Mouse (Mus musculus) stomach, postnatal 0 days (tissue): ENCODE data around the gene Irgq. TPM values are rescaled to one million over a fixed set of nuclear protein-coding genes. Genes with fewer than 3 reads are reported as not detected.

ENCODE experiments used
- ATAC-seq: fragments of 200-750 bp; cut with Nextera tagmentation; 2 replicates; pipeline ENCODE4 v1.8.0; 2017; ENCODE audit not compliant: low FRiP score, low TSS enrichment
- DNase-seq: peaks from one replicate; pipeline ENCODE4 v3.0.0-alpha.2; 2016; ENCODE audit warnings: low spot score
- H3K27ac ChIP-seq: fragments of 300-500 bp; sonication (generic); replicated peaks from 2 replicates; pipeline ENCODE4 v1.5.1; 2014; ENCODE audit warnings: mild to moderate bottlenecking, control low read depth
- H3K27me3 ChIP-seq: fragments of 300-500 bp; sonication (generic); 2 replicates; pipeline ENCODE4 v1.6.1; 2014; ENCODE audit warnings: low read length; ENCODE audit not compliant: control insufficient read depth, insufficient read depth
- H3K36me3 ChIP-seq: fragments of 300-500 bp; sonication (generic); 2 replicates; pipeline ENCODE4 v1.6.1; 2014; ENCODE audit warnings: low read length, mixed read lengths; ENCODE audit not compliant: control insufficient read depth, insufficient read depth
- H3K4me1 ChIP-seq: fragments of 300-500 bp; sonication (generic); replicated peaks from 2 replicates; pipeline ENCODE4 v1.6.1; 2014; ENCODE audit warnings: antibody characterized with exemption; ENCODE audit not compliant: control insufficient read depth, insufficient read depth
- H3K4me2 ChIP-seq: fragments of 300-500 bp; sonication (generic); replicated peaks from 2 replicates; pipeline ENCODE4 v1.6.1; 2014; ENCODE audit warnings: low read depth, mild to moderate bottlenecking, control low read depth, moderate library complexity
- H3K4me3 ChIP-seq: fragments of 300-500 bp; sonication (generic); 2 replicates; pipeline ENCODE4 v1.5.1; 2014; ENCODE audit warnings: low read depth, low read length, control low read depth
- H3K9ac ChIP-seq: fragments of 300-500 bp; sonication (generic); 2 replicates; pipeline ENCODE4 v1.6.1; 2014; ENCODE audit warnings: mild to moderate bottlenecking, low read length, control low read depth, mixed read lengths
- H3K9me3 ChIP-seq: fragments of 300-500 bp; sonication (generic); 2 replicates; pipeline ENCODE4 v1.6.1; 2016; ENCODE audit warnings: low read length; ENCODE audit not compliant: control insufficient read depth
- CTCF ChIP-seq: IDR thresholded peaks from 2 replicates; pipeline ENCODE4 v1.5.1; 2016; ENCODE audit warnings: antibody characterized with exemption, low read depth, mild to moderate bottlenecking, moderate library complexity
- EP300 ChIP-seq: optimal IDR thresholded peaks from 2 replicates; pipeline ENCODE3; 2016; ENCODE audit warnings: antibody characterized with exemption
- WGBS: fragments of 180-500 bp; shearing (Covaris S2); extraction: QIAGEN DNeasy Blood & Tissue Kit; methylation state at CpG from one replicate; pipeline ENCODE4 v1.1.7; 2014; 5-methylcytosine and 5-hydroxymethylcytosine counted together
- polyA plus RNA-seq: library from polyadenylated mRNA; unstranded; fragments of >200 nt; fragmentation: Nextera tagmentation; extraction: Ambion mirVana; gene quantifications from 2 replicates; pipeline ENCODE4 v1.2.1, GENCODE M21; 2015

Irgq gene
- polyA plus RNA-seq, 1 experiment from 2014 or later, result 4.3 TPM

- Histone ChIP-seq H3K36me3 (peaks cover 12% of the 10 kb centered on the region), H3K4me1 (no peaks in the 10 kb centered on the region), H3K4me3 (no peak overlapping the region), H3K9ac (no peak overlapping the region), H3K4me2 (no peak overlapping the region), H3K9me3 (no peaks in the 10 kb centered on the region), H3K27me3 (no peaks in the 10 kb centered on the region), H3K27ac (no peak overlapping the region)
- no peak for ATAC-seq
- WGBS, result 81% methylated on average over 4 of the region's 4 CpGs
- DNase-seq, result no peak
- TF ChIP-seq CTCF (no peak), EP300 (no peak)
Observed at GRCm38 (mm10) chr7:24537081-24537480, 6.6 kb downstream of the Irgq start.

GRCm38 (mm10) chr7:24537591-24537990 lies 7.1 kb downstream of the Irgq start:
- DNase-seq (no peak), ATAC-seq (no peak)
- Histone ChIP-seq H3K4me3 (no peak overlapping the region), H3K27ac (0 out of 2 replicates have a peak overlapping the region, but pooled peaks have one; percentile 6), H3K9ac (0 out of 2 replicates have a peak overlapping the region, but pooled peaks have one; percentile 4), H3K9me3 (no peaks in the 10 kb centered on the region), H3K4me1 (no peaks in the 10 kb centered on the region), H3K27me3 (no peaks in the 10 kb centered on the region), H3K4me2 (no peak overlapping the region), H3K36me3 (peaks cover 12% of the 10 kb centered on the region)
- TF ChIP-seq CTCF, result no peak
- TF ChIP-seq EP300, result no peak
- 83% methylated on average over 5 of the region's 5 CpGs for WGBS

DNA sequence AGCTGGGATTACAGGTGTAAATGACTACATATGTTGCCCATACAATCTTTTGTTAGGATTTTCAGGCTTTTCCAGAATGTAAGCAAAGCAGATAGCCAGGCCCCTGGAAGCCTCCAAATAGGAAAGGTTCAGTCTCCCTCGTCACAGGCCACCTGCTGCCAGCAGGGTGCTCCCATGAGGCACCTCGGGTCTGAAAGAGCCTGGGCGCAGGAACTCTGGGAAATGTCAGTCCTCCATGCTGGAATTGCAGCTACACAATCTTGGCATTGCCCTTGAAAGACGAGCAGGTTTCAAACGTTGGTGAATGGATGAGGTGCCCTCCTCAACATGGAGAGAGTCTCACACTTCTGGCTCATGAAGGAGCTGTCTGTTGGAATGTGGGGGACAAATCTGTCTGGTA lies 7.7 kb downstream of the Irgq start:
- 0 out of 2 replicates have a peak overlapping the region, but pooled peaks have one; percentile 6 for H3K27ac ChIP-seq
- WGBS, result 33% methylated on average over 5 of the region's 5 CpGs
- DNase-seq, result peak; percentile 30
- no peaks in the 10 kb centered on the region for H3K27me3 ChIP-seq
- no peak overlapping the region for H3K4me2 ChIP-seq
- H3K4me1 ChIP-seq, result no peaks in the 10 kb centered on the region
- peaks cover 11% of the 10 kb centered on the region for H3K36me3 ChIP-seq
- H3K9ac ChIP-seq, result no peak overlapping the region
- peak; percentile 33 for TF ChIP-seq CTCF
- no peak for TF ChIP-seq EP300
- H3K9me3 ChIP-seq, result no peaks in the 10 kb centered on the region
- ATAC-seq, result no peak
- H3K4me3 ChIP-seq, result no peak overlapping the region

DNA sequence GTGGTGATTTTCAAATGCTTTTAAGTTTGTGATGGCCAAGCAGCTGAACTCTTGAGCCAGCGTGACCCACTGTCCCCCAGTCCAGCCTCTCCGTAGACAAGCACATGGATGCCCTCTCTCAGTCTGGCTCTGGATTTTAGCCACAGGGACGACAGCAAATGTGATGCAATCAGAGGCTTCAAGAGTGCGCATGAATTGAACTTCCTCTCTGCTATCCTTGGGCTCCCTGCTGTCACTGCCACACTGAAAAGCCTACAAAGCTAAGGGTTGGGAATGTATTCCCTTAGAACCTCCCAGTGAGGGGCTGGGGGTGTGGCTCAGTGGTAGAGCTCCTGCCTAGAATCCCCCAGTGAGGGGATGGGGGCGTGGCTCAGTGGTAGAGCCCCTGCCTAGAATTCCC lies 8.2 kb downstream of the Irgq start:
- WGBS, result 80% methylated on average over 5 of the region's 5 CpGs
- Histone ChIP-seq H3K4me3 (no peak overlapping the region), H3K4me1 (no peaks in the 10 kb centered on the region), H3K27me3 (no peaks in the 10 kb centered on the region), H3K9ac (no peak overlapping the region), H3K36me3 (peaks cover 6% of the 10 kb centered on the region), H3K4me2 (no peak overlapping the region), H3K27ac (peak overlapping the region; percentile 85; the same call in 1 of the 2 replicates), H3K9me3 (no peaks in the 10 kb centered on the region)
- no peak for TF ChIP-seq CTCF
- no peak for TF ChIP-seq EP300
- DNase-seq (no peak), ATAC-seq (no peak)

DNA sequence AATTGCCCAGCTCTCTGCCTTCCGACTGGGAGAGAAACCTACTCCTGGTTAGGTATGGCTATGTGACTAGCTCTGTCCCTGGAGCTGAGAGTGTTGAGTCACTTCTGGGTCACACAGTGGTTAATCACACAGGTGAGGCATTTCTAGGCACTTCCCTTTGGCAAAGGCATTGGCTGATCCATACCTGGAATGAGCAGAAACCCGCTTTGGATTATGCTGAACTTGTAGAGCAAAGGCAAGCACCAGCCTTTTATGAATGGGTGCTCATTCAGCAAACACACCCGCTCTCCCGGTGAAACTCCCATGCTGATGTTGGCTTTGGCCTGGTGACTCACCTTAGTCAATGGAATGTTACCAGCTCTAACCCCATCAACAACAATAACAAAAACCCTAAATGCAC lies 9.2 kb downstream of the Irgq start:
- no peaks in the 10 kb centered on the region for H3K4me1 ChIP-seq
- peak overlapping the region; percentile 85 for H3K27ac ChIP-seq
- peak; percentile 68 for DNase-seq
- no peak overlapping the region for H3K9ac ChIP-seq
- no peak overlapping the region for H3K4me2 ChIP-seq
- no peaks in the 10 kb centered on the region for H3K9me3 ChIP-seq
- ATAC-seq, result peak; percentile 95
- no peaks in the 10 kb centered on the region for H3K27me3 ChIP-seq
- 57% methylated on average over 4 of the region's 4 CpGs for WGBS
- no peaks in the 10 kb centered on the region for H3K36me3 ChIP-seq
- no peak overlapping the region for H3K4me3 ChIP-seq
- TF ChIP-seq EP300 (peak; percentile 56), CTCF (no peak)

GRCm38 (mm10) chr7:24544506-24544905 lies 14.0 kb downstream of the Irgq start:
- no peak for ATAC-seq
- Histone ChIP-seq H3K27me3 (no peaks in the 10 kb centered on the region), H3K9me3 (no peaks in the 10 kb centered on the region), H3K4me2 (no peak overlapping the region), H3K9ac (no peak overlapping the region), H3K27ac (no peak overlapping the region; the same call in 1 of the 2 replicates), H3K4me1 (peaks cover 3% of the 10 kb centered on the region; the same call in 1 of the 2 replicates), H3K4me3 (no peak overlapping the region), H3K36me3 (no peaks in the 10 kb centered on the region)
- DNase-seq, result no peak
- 82% methylated on average over 2 of the region's 2 CpGs for WGBS
- peak; percentile 47 for TF ChIP-seq CTCF
- no peak for TF ChIP-seq EP300
